Mouse (Mus musculus): Measurements from ENCODE around the gene Atp6ap2. TPM values are rescaled to one million over a fixed set of nuclear protein-coding genes. Genes with fewer than 3 reads are reported as not detected.

The Atp6ap2 gene
- total RNA-seq, 2 experiments from 2014 or later, result 53.9 to 57.6 TPM

Other genes starting within 250 kb of the Atp6ap2 start
- 10 to 100 TPM; 21.3 to 30.6 TPM for gene 1810030O07Rik, start 85.9 kb downstream of the Atp6ap2 start, total RNA-seq (2021)
- gene Med14, start 174.3 kb downstream of the Atp6ap2 start, total RNA-seq (2021), result 10 to 100 TPM; 24.7 to 28.6 TPM

Data from adrenal gland, postnatal 4 days (tissue).